ENCODE assay signal across 21 mouse cellular contexts in the genomic region with DNA sequence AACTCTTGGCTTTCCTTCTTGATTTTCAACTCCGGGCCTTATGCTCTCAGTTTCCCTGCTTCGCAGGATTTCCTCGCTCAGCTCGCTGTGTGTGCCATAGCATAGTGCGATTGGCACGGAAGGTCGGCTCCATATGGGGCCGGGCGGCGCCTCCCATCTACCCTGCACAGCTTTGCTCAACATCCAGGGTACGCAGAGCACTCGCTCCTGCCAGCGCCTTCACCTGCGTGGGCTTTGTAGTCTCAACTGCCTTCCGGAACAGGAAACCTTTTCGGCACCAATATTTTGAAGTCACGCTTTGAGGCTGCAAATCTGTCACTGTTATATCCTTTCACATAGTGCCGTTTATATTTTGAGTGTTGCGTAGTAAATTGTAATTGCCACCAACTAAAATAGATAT.
DNase-seq lines count a peak whose midpoint lies in the region; ATAC-seq and TF ChIP-seq lines count a peak whose summit lies in the region.
"Had no signal": no experiment of that assay in that cellular context is flagged by ENCODE, and none has a peak within 500 bp of the region (broad histone marks: within the 10 kb centered on the region; RNA-seq: fewer than 3 reads in every experiment).

No protein-coding gene starts in this region.

- peaks cover 40% of the 10 kb centered on the region for H3K27me3 ChIP-seq in forebrain, embryonic 10.5 days (ENCODE audit: poor library complexity, severe bottlenecking)
- H3K27me3 ChIP-seq in forebrain, embryonic 12.5 days = peaks cover 14% of the 10 kb centered on the region; the same call in 1 of the 2 replicates
- H3K27me3 ChIP-seq in intestine, postnatal 0 days (replicated peaks; ENCODE audit: control insufficient read depth, insufficient read depth, low read length) = no peaks in the 10 kb centered on the region
- H3K27me3 ChIP-seq: CH12.LX; limb, embryonic 13.5 days; liver, embryonic 15.5 days had no signal

- H3K9ac ChIP-seq in forebrain, embryonic 12.5 days = no peak overlapping the region
- no peak overlapping the region for H3K9ac ChIP-seq in intestine, postnatal 0 days (ENCODE audit: low read depth, low read length)
- H3K9ac ChIP-seq: hindbrain, embryonic 15.5 days; limb, embryonic 13.5 days; liver, embryonic 15.5 days had no signal

- ATAC-seq in forebrain, embryonic 12.5 days (ENCODE audit: low FRiP score) = no peak
- no peak for ATAC-seq in erythroblast, adult 5-6 weeks (replicated peaks; ENCODE audit: low FRiP score, poor library complexity, severe bottlenecking)
- ATAC-seq in intestine, postnatal 0 days = no peak
- ATAC-seq: activated CD4-positive, CD25-positive, alpha-beta regulatory T cell, adult 4 months had no signal

- 94% methylated on average over 19 of the region's 19 CpGs for WGBS in forebrain, embryonic 10.5 days
- 94% methylated on average over 19 of the region's 19 CpGs for WGBS in forebrain, embryonic 12.5 days
- 94% methylated on average over 19 of the region's 19 CpGs for WGBS in intestine, postnatal 0 days

- peak overlapping the region; percentile 9; the same call in 1 of the 2 replicates for H3K27ac ChIP-seq in forebrain, embryonic 10.5 days
- no peak overlapping the region for H3K27ac ChIP-seq in forebrain, embryonic 12.5 days
- H3K27ac ChIP-seq in intestine, postnatal 0 days (ENCODE audit: low read depth, low read length) = no peak overlapping the region
- H3K27ac ChIP-seq: hindbrain, embryonic 15.5 days; limb, embryonic 13.5 days; liver, embryonic 15.5 days; midbrain, embryonic 10.5 days had no signal

- no peak for DNase-seq in forebrain, embryonic 10.5 days (ENCODE audit: extremely low spot score, low spot score)
- DNase-seq in brain, adult 2 months (ENCODE audit: low read depth, low spot score) = peak; percentile 64
- DNase-seq in frontal cortex, postnatal 14 days (ENCODE audit: low spot score in 2 of 2) = peak; percentile 11 to 24
- peak; percentile 8 to 10 for DNase-seq in right cerebral cortex, adult 2 months (ENCODE audit: low spot score in 2 of 2)
- no peak for DNase-seq in cerebellum, postnatal 25 days
- DNase-seq: adrenal gland, postnatal 25 days; cerebellum, adult 9-11 months; gastrocnemius, postnatal 25 days; kidney, adult 18-20 months; lung, postnatal 14 days; thymus, postnatal 25 days had no signal

- peaks cover 22% of the 10 kb centered on the region for H3K4me1 ChIP-seq in forebrain, embryonic 10.5 days
- H3K4me1 ChIP-seq in forebrain, embryonic 12.5 days = peaks cover 19% of the 10 kb centered on the region
- no peaks in the 10 kb centered on the region for H3K4me1 ChIP-seq in intestine, postnatal 0 days (replicated peaks; ENCODE audit: control insufficient read depth, insufficient read depth, low read length)
- H3K4me1 ChIP-seq: limb, embryonic 13.5 days; liver, embryonic 15.5 days had no signal

- no peaks in the 10 kb centered on the region for H3K36me3 ChIP-seq in forebrain, embryonic 10.5 days (replicated peaks)
- no peaks in the 10 kb centered on the region for H3K36me3 ChIP-seq in forebrain, embryonic 12.5 days (replicated peaks)
- H3K36me3 ChIP-seq in intestine, postnatal 0 days (ENCODE audit: control insufficient read depth, insufficient read depth) = no peaks in the 10 kb centered on the region
- H3K36me3 ChIP-seq: hindbrain, embryonic 15.5 days; limb, embryonic 13.5 days; liver, embryonic 15.5 days; midbrain, embryonic 10.5 days had no signal

- no peaks in the 10 kb centered on the region for H3K9me3 ChIP-seq in forebrain, embryonic 10.5 days
- no peaks in the 10 kb centered on the region for H3K9me3 ChIP-seq in forebrain, embryonic 12.5 days
- H3K9me3 ChIP-seq in intestine, postnatal 0 days (ENCODE audit: control insufficient read depth) = no peaks in the 10 kb centered on the region
- H3K9me3 ChIP-seq: hindbrain, embryonic 15.5 days; limb, embryonic 13.5 days; liver, embryonic 15.5 days; midbrain, embryonic 10.5 days had no signal

- no peak for TF ChIP-seq CTCF in intestine, postnatal 0 days (IDR thresholded peaks at IDR 0.05; ENCODE audit: low read depth)

- no peak overlapping the region for H3K4me2 ChIP-seq in forebrain, embryonic 12.5 days
- H3K4me2 ChIP-seq in intestine, postnatal 0 days (replicated peaks; ENCODE audit: low read depth) = no peak overlapping the region
- H3K4me2 ChIP-seq: heart, embryonic 11.5 days; hindbrain, embryonic 15.5 days; limb, embryonic 13.5 days; liver, embryonic 15.5 days had no signal

- no peak overlapping the region for H3K4me3 ChIP-seq in forebrain, embryonic 10.5 days
- no peak overlapping the region for H3K4me3 ChIP-seq in forebrain, embryonic 12.5 days (replicated peaks)
- H3K4me3 ChIP-seq in intestine, postnatal 0 days (ENCODE audit: low read depth, low read length) = no peak overlapping the region
- H3K4me3 ChIP-seq: hindbrain, embryonic 15.5 days; limb, embryonic 13.5 days; liver, embryonic 15.5 days; midbrain, embryonic 10.5 days had no signal

Comparison
In these comparisons a context has a peak if more than half of its experiments do, and no peak if none do; other contexts are left out.
1. DNase-seq: peak in brain, adult 2 months (single experiment), frontal cortex, postnatal 14 days (2 of 2) and right cerebral cortex, adult 2 months (2 of 2); none in forebrain, embryonic 10.5 days (single experiment) and cerebellum, postnatal 25 days (0 of 2).